Mouse (Mus musculus): ENCODE data around the gene Usp22. TPM values are rescaled to one million over a fixed set of nuclear protein-coding genes. Genes with fewer than 3 reads are reported as not detected.
"Not testable (repeated sequence)": the region's sequence is repeated elsewhere in the genome, so short reads cannot be mapped to it uniquely, and the experiment has no call there.

The Usp22 gene
- polyA plus RNA-seq, 1 experiment from 2014 or later = 355 TPM

- H3K4me3 ChIP-seq; H3K4me1 ChIP-seq (replicated peaks); H3K4me2 ChIP-seq; ATAC-seq (ENCODE audit: low FRiP score); H3K36me3 ChIP-seq; H3K9ac ChIP-seq; H3K9me3 ChIP-seq; H3K27me3 ChIP-seq; H3K27ac ChIP-seq: not testable (repeated sequence)
- 83% methylated on average over 4 of the region's 4 CpGs for WGBS
Observed at GRCm38 (mm10) chr11:61130646-61131045, 44.2 kb downstream of the Usp22 start.

GRCm38 (mm10) chr11:61129305-61129704 lies 45.5 kb downstream of the Usp22 start:
- ATAC-seq (ENCODE audit: low FRiP score) = no peak
- WGBS = 56% methylated on average over 10 of the region's 10 CpGs
- H3K9ac ChIP-seq = no peak overlapping the region
- no peaks in the 10 kb centered on the region for H3K36me3 ChIP-seq
- H3K4me3 ChIP-seq = no peak overlapping the region
- no peak overlapping the region for H3K4me2 ChIP-seq
- no peaks in the 10 kb centered on the region for H3K27me3 ChIP-seq
- H3K9me3 ChIP-seq = no peaks in the 10 kb centered on the region
- H3K4me1 ChIP-seq (replicated peaks) = no peaks in the 10 kb centered on the region
- H3K27ac ChIP-seq = no peak overlapping the region

DNA sequence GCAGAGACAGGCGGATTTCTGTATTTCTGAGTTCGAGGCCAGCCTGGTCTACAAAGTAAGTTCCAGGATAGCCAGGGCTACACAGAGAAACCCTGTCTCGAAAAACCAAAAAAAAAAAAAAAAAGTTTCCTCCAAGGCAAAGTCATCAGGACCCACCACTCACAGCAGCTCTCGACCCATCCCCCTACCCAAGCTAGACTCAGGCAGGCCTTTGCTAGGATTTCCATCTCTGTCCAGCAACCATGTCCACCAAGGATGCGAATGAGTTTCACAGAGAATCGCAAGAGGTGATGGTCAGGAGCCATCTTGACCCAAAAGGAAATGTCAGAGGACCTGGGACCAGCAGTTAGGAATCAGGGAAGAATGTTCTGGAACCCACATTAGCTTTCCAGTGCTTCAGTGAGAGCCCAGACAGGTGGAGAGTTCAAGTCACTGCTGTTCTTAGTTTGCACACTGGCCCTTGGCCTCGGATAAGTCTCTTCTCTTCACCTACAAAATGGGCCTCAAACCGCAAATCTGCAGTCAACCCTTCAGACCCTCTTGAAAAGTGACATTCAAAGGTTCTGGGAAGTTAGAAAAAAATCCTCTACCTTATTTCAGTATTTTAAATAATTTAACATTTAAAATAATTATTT lies 47.3 kb downstream of the Usp22 start:
- WGBS = 89% methylated on average over 8 of the region's 8 CpGs
- Histone ChIP-seq H3K4me1 (replicated peaks) (no peaks in the 10 kb centered on the region), H3K9me3 (no peaks in the 10 kb centered on the region), H3K27ac (no peak overlapping the region), H3K36me3 (no peaks in the 10 kb centered on the region), H3K4me3 (no peak overlapping the region), H3K27me3 (no peaks in the 10 kb centered on the region), H3K4me2 (no peak overlapping the region), H3K9ac (no peak overlapping the region)
- no peak for ATAC-seq (ENCODE audit: low FRiP score)

- no peaks in the 10 kb centered on the region for H3K9me3 ChIP-seq
- H3K27me3 ChIP-seq = no peaks in the 10 kb centered on the region
- no peaks in the 10 kb centered on the region for H3K4me1 ChIP-seq (replicated peaks)
- H3K27ac ChIP-seq = no peak within 1 kb of the TSS
- 87% methylated on average over 23 of the region's 23 CpGs for WGBS
- no peak within 1 kb of the TSS for H3K4me2 ChIP-seq
- no peak within 1 kb of the TSS for H3K9ac ChIP-seq
- no peak within 1 kb of the TSS for H3K4me3 ChIP-seq
- no peaks in the 10 kb centered on the region for H3K36me3 ChIP-seq
- no peak for ATAC-seq (ENCODE audit: low FRiP score)
Observed at GRCm38 (mm10) chr11:61126606-61127355, 48.1 kb downstream of the Usp22 start, which contains the start of gene Tnfrsf13b. TSS of gene Tnfrsf13b (plus strand) at chr11:61126755.

DNA sequence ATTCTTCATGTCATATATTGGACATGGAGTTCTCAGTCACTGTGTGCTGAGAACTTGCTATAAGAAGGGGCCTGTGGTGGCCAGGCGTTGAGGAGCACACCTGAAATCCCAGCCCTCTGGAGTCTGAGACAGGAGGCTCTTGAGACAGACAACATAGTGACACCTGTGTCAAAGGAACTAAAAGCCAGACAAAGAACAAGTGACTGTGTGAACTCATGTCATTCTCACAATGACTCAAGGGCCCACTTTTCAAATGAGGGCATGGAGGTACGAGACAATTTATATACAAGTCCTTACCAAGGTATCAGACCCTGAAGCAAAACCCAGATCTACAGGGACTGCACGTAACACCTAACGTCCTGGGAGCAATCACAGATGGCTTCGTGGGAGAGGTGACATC lies 48.9 kb downstream of the Usp22 start:
- Histone ChIP-seq H3K27me3 (no peaks in the 10 kb centered on the region), H3K27ac (no peak overlapping the region), H3K9me3 (no peaks in the 10 kb centered on the region), H3K4me2 (no peak overlapping the region), H3K36me3 (no peaks in the 10 kb centered on the region), H3K4me3 (no peak overlapping the region), H3K4me1 (replicated peaks) (no peaks in the 10 kb centered on the region), H3K9ac (no peak overlapping the region)
- 88% methylated on average over 5 of the region's 5 CpGs for WGBS
- no peak for ATAC-seq (ENCODE audit: low FRiP score)

DNA sequence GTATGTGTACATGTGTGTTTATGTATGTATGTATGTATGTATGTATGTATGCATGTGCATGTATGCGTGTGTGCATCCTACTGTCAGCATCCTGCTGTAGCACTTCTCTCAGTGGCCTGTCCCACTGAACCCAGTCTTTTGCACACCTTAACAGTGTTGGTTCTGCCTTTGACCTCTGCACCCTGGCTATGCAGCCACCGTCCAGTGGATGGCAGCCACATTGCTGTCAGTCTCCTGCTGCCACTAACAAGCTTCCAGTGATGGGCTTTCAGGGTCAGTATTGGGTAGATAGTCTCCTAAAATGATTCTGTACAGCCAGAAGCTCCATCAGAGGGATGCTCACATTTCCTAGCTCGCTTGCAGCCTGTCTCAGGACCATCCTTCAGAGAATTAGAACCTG lies 51.0 kb downstream of the Usp22 start:
- H3K4me3 ChIP-seq = no peak overlapping the region
- H3K36me3 ChIP-seq = no peaks in the 10 kb centered on the region
- no peaks in the 10 kb centered on the region for H3K27me3 ChIP-seq
- no peaks in the 10 kb centered on the region for H3K9me3 ChIP-seq
- no peak for ATAC-seq (ENCODE audit: low FRiP score)
- H3K9ac ChIP-seq = no peak overlapping the region
- no peak overlapping the region for H3K4me2 ChIP-seq
- H3K4me1 ChIP-seq (replicated peaks) = no peaks in the 10 kb centered on the region
- 71% methylated on average over 3 of the region's 3 CpGs for WGBS
- no peak overlapping the region for H3K27ac ChIP-seq

DNA sequence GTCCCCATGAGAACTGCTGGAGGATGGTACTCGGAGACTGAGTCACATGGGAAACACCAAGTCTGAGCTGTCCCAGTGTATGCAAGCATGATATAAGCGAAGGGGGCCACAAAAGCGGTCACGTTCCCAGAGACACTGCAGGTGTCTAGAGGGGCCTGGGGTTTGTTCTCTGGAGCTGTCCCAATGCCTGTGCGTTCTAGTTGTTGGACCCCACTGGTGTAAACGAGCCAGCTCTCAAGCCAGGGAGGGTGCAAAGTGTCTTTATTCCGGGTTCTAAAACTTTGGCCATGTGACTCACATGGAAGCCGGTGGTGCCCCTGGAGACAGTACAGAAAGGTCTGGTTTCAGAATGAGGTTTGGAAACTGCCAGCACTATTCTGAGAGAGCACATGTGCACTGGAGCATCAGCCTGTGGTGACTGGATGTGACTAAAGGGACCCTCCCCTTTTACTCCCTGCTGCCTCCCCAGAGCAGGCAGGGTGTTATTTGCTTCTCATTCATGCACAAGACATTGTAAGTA lies 52.0 kb downstream of the Usp22 start:
- Histone ChIP-seq H3K36me3 (no peaks in the 10 kb centered on the region), H3K27me3 (no peaks in the 10 kb centered on the region), H3K4me3 (no peak overlapping the region), H3K9me3 (no peaks in the 10 kb centered on the region), H3K4me2 (no peak overlapping the region), H3K9ac (no peak overlapping the region), H3K27ac (no peak overlapping the region), H3K4me1 (replicated peaks) (no peaks in the 10 kb centered on the region)
- ATAC-seq (ENCODE audit: low FRiP score) = no peak
- WGBS = 93% methylated on average over 8 of the region's 8 CpGs

DNA sequence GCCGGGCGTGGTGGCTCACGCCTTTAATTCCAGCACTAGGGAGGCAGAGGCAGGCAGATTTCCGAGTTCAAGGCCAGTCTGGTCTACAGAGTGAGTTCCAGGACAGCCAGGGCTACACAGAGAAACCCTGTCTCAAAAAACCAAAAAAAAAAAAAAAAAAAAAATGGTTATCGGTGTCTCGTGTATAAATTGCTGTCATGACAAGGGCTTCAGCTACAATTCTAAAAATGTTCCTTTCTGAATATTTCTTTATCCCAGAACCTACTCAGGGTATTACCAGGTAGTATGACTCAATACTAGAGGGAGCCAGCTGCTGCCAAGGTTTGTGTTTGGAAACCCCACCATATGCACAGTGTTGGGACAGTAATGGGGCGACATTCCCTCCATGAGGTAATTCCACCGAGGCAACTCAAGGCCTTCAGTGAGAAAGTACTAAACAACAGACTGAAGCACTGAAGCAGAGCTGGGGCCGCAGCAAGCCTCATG lies 52.5 kb downstream of the Usp22 start:
- Histone ChIP-seq H3K36me3 (no peaks in the 10 kb centered on the region), H3K27ac (no peak overlapping the region), H3K4me1 (replicated peaks) (no peaks in the 10 kb centered on the region), H3K9ac (no peak overlapping the region), H3K4me3 (no peak overlapping the region), H3K9me3 (no peaks in the 10 kb centered on the region), H3K4me2 (no peak overlapping the region), H3K27me3 (no peaks in the 10 kb centered on the region)
- WGBS = 87% methylated on average over 9 of the region's 9 CpGs
- no peak for ATAC-seq (ENCODE audit: low FRiP score)

DNA sequence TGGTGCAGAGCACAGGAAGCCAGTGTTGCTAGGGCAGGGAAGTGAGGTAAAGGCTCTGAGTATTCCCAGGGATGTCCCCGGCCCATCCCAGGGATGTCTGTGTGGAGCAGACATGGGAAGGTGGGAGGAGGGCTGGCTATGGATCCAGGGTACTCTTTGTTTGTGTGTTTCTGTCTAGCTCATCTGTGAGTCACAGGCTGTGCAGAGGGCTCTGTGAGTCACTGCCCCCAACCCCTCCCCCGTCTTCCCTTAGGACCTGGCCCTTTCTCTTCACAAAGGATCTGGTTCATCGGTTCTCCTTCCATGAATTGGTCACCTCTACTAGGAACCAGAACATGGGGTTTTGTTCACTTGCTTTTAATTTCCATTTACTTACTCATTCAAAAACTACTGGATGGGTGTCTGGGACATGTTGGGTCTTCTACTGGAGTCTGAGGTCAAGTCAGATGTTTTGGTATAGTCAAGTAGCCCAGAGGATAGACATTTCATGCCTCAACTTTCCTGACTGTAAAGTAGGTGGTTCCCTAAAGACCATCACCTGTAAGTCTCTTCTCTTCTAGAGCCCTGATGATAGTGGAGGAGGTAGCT lies 54.8 kb downstream of the Usp22 start:
- H3K9ac ChIP-seq = no peak overlapping the region
- H3K36me3 ChIP-seq = no peaks in the 10 kb centered on the region
- no peaks in the 10 kb centered on the region for H3K4me1 ChIP-seq (replicated peaks)
- no peak for ATAC-seq (ENCODE audit: low FRiP score)
- no peaks in the 10 kb centered on the region for H3K9me3 ChIP-seq
- no peak overlapping the region for H3K27ac ChIP-seq
- 84% methylated on average over 3 of the region's 3 CpGs for WGBS
- H3K4me3 ChIP-seq = no peak overlapping the region
- no peak overlapping the region for H3K4me2 ChIP-seq
- no peaks in the 10 kb centered on the region for H3K27me3 ChIP-seq

DNA sequence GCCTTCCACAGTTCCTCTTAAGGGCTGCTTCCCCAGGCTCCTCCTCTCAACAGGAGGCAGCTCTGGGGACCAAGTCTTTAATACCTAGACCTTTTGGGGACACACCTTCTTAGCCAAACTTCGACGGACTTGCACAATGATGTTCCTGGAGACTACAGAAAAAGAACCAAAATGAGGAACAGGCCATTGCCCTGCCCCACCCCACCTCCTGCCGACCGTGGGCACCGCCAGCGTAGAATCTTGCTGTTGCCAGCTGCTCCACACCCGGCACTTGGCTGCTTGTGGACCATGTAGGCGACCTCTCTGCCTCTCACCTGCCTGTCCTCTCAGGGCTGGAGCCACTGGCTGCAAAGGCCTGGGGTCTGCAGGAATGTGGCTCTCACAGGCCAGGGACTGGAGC lies 58.6 kb downstream of the Usp22 start:
- ATAC-seq (ENCODE audit: low FRiP score) = no peak
- Histone ChIP-seq H3K9ac (no peak overlapping the region), H3K4me2 (no peak overlapping the region), H3K27ac (no peak overlapping the region), H3K9me3 (no peaks in the 10 kb centered on the region), H3K4me1 (replicated peaks) (no peaks in the 10 kb centered on the region), H3K4me3 (no peak overlapping the region), H3K36me3 (no peaks in the 10 kb centered on the region), H3K27me3 (no peaks in the 10 kb centered on the region)
- WGBS = 67% methylated on average over 8 of the region's 8 CpGs

GRCm38 (mm10) chr11:61112323-61112995 lies 62.4 kb downstream of the Usp22 start:
- H3K4me1 ChIP-seq (replicated peaks) = no peaks in the 10 kb centered on the region; the same call in 1 of the 2 replicates
- H3K4me3 ChIP-seq = no peak overlapping the region
- H3K36me3 ChIP-seq = no peaks in the 10 kb centered on the region
- no peaks in the 10 kb centered on the region for H3K9me3 ChIP-seq
- WGBS = 86% methylated on average over 8 of the region's 8 CpGs
- H3K27me3 ChIP-seq = no peaks in the 10 kb centered on the region
- no peak for ATAC-seq (ENCODE audit: low FRiP score)
- no peak overlapping the region for H3K27ac ChIP-seq
- no peak overlapping the region for H3K9ac ChIP-seq
- no peak overlapping the region for H3K4me2 ChIP-seq

DNA sequence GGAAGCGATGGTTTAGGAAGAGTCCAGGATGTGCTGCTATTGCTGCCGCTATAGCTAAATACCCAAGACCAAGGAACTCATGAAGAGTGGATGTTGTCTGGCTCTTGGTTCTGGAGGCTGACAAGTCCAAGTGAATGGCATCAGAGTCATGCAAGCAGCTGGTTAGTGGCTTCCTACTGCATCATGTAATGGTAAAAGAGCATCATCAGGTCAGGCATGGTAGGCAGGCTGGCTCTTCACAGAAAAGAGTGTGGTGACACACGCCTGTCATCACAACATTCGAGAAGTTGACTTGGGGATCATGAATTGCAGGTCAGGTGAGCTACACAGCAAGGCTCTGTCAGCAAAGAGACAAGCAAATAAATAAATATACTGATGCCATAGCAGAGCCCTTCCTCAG lies 63.4 kb downstream of the Usp22 start:
- 92% methylated on average over 4 of the region's 4 CpGs for WGBS
- ATAC-seq (ENCODE audit: low FRiP score) = no peak
- no peak overlapping the region for H3K4me2 ChIP-seq

More for the DNA sequence above, 63.4 kb downstream of the Usp22 start:
- Histone ChIP-seq H3K9me3 (no peaks in the 10 kb centered on the region), H3K27me3 (no peaks in the 10 kb centered on the region), H3K9ac (no peak overlapping the region), H3K27ac (no peak overlapping the region), H3K36me3 (no peaks in the 10 kb centered on the region), H3K4me3 (no peak overlapping the region), H3K4me1 (replicated peaks) (no peaks in the 10 kb centered on the region; the same call in 1 of the 2 replicates)

Data from hindbrain, embryonic 13.5 days (tissue).